In genomic region chr13:74019006-74019405, GRCm38 (mm10) we compare ENCODE assay signal across 33 mouse cellular contexts. TPM values are rescaled to one million over a fixed set of nuclear protein-coding genes. Genes with fewer than 3 reads are reported as not detected.
"Had no signal": no experiment of that assay in that cellular context is flagged by ENCODE, and none has a peak within 500 bp of the region (broad histone marks: within the 10 kb centered on the region; RNA-seq: fewer than 3 reads in every experiment).

No protein-coding gene starts in this region.

RNA-seq across cellular contexts. Expression of gene Zdhhc11, which starts 55.4 kb away (rescaled TPM):
- total RNA-seq: gastrocnemius, adult 18-20 months; gastrocnemius, adult 8-10 months; gastrocnemius, postnatal 14 days; gastrocnemius, postnatal 36 days; heart, adult 18-20 months; heart, adult 8-10 months; heart, postnatal 10 days; heart, postnatal 25 days; heart, postnatal 4 days; layer of hippocampus, adult 2 months; layer of hippocampus, postnatal 10 days; layer of hippocampus, postnatal 25 days; left cerebral cortex, adult 2 months; left cerebral cortex, postnatal 14 days; left cerebral cortex, postnatal 36 days had no signal
- polyA plus RNA-seq: heart, embryonic 10.5 days; heart, embryonic 12.5 days; heart, embryonic 14.5 days; heart, embryonic 16.5 days; hindbrain, embryonic 10.5 days; hindbrain, embryonic 12.5 days; hindbrain, embryonic 14.5 days; hindbrain, embryonic 16.5 days; inflammation-experienced regulatory T-cells, adult 6 months; intestine, embryonic 15.5 days; intestine, postnatal 0 days; kidney, embryonic 14.5 days; kidney, embryonic 16.5 days; limb, embryonic 10.5 days; limb, embryonic 12.5 days; limb, embryonic 14.5 days; liver, embryonic 11.5 days; liver, embryonic 13.5 days had no signal
